Mouse (Mus musculus): ENCODE measurements around the gene Fam120a.

The Fam120a gene

DNA sequence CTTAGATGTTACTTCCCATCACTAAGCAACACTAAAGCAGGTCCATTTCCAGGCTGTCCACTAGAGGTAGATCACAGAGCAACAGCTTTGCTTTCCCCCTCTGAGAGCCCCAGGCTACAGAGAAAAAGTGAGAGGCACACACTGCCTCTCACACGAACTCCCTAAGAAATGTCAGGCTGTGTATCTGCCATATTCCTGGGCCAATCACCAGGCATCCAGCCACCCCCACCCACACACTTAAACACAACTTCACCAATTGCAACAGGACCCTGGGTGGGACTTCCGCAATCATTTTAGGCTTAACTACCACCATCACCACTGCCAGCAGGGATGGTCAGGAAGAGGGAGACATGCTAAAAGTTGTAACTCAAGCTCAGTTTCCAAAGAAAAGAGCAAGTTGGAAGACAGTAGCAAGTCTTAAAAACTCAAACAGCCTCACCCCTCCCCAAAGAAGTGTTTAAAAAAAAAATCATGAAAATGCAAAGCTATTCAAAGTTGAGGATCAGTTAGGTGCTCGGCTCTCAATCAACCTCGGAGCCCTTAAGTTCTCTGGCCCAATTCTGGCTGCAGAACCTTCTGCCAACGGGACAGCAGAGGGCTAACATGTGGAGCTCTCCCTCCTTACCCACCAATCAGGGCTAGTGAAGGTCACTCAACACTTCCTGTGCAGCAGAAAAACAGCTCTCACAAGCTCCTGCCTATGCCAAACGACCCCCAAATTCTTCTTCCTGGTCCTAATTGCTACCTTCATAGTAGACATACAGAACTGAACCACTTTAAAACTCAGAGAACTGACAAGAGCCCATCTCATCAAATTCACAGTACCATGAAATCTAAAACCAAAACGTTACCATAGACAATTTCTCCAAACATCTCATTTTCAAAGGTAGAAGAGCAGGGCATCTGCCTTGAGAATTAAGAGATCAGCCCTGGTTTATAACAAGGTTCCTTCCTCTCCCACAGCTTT, 2.0 kb downstream of the Fam120a start:
- no peak for DNase-seq (ENCODE audit: low spot score)

- DNase-seq (ENCODE audit: low spot score) = no peak
These were observed 3.0 kb downstream of the Fam120a start for GRCm38 (mm10) chr13:48964850-48965249.

- no peak for DNase-seq (ENCODE audit: low spot score)
These were observed 4.7 kb downstream of the Fam120a start for GRCm38 (mm10) chr13:48963111-48963510.

DNA sequence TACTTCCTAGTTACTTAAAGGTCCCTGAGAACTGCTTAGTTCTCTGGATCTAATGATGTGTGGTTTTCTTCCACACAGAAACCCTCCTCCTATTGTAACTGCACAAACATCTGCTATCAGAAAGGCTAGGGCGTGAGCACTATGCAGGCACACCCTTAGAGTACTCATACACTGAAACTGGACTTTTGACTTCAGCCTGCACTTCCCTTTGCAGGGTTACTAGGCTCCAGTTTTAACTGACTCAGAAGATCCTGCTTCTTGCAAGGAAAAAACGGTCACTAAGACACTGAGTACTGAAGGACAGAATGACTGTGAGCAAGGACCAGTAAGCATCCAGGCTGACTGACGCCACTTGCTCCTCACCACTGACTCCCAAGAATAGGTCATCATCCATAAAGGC, 5.3 kb downstream of the Fam120a start:
- DNase-seq (ENCODE audit: low spot score) = no peak

GRCm38 (mm10) chr13:48958608-48959007, 9.2 kb downstream of the Fam120a start:
- DNase-seq (ENCODE audit: low spot score) = no peak

DNA sequence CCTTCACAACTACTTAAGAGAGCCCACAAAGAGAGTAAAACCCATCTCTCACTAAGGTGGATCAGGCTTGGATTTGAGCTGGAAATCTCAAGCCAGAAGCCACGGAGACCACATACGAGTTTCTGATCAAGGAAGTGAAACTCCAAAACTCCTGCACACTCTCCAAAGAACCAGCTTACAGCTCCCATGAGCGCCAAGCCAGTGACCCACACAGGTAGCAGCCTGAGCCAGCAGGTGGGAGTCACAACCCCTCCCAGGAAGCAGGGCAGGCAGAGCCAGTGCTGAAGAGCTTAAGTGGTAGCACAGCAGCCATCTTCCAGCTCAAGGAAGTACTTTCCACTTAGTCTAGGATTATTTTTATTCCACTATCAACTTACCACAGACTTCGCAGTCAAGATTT, 13.0 kb downstream of the Fam120a start:
- no peak for DNase-seq (ENCODE audit: low spot score)

- no peak for DNase-seq (ENCODE audit: low spot score)
These were observed 17.1 kb downstream of the Fam120a start for GRCm38 (mm10) chr13:48950600-48951241.

- no peak for DNase-seq (ENCODE audit: low spot score)
These were observed 18.9 kb downstream of the Fam120a start for GRCm38 (mm10) chr13:48948951-48949350.

GRCm38 (mm10) chr13:48944571-48944970, 23.2 kb downstream of the Fam120a start:
- DNase-seq (ENCODE audit: low spot score) = no peak

DNA sequence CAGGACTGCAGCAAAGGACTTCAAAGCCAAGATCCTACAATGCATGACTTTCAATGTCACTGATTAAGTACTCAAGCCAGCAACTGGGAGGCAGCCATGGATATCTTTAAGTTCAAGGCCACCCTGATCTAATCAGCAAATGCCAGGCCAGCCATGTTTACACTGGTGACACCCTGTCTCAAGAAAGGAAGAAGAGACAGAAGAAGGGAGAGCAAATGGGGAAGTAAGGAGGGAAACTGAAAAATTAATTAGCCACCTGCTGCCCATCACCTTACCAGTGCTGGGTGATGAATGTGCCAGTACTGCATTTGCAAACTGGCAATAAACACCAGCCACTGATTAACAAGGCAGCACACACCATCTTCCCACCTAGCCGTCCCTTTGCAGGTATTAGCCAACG, 25.3 kb downstream of the Fam120a start:
- no peak for DNase-seq (ENCODE audit: low spot score)

DNA sequence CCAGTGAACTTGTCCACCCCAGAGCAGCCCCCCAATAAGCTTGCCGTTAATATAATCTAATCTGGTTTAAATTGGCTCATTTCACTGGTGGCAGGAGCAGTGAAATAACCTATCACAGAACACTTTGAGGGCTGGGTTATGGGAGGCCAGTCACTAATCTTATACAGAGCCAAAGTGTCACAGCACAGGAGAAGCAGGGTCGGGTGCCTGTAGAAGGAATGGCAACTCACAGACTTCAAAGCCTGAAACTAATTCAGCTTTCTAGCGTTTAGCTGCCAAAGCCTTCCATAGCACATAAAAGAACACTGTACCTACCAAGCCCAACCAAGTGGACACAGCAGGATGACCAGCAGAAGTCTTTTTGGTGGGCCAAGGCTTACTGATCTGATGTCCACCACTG, 26.0 kb downstream of the Fam120a start:
- no peak for DNase-seq (ENCODE audit: low spot score)

DNA sequence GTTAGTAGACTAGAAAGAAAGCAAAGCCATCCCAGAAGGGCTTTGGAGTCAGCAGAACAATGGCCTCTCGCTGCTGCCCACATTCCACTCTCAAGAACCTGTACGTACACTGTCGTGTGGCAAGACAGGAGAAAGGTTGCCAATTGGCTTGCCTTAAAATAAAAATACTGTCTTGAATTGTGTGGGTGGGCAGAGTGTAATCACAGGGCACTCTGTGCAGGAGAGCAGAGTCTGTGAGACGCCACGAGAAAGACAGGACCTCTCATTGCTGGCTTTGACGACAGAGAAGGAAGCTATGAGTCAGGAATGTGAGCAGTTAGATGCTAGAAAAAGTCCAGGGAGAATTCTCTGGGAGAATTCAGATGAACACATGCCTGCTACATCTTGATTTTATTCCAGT, 33.2 kb downstream of the Fam120a start:
- DNase-seq (ENCODE audit: low spot score) = no peak

DNA sequence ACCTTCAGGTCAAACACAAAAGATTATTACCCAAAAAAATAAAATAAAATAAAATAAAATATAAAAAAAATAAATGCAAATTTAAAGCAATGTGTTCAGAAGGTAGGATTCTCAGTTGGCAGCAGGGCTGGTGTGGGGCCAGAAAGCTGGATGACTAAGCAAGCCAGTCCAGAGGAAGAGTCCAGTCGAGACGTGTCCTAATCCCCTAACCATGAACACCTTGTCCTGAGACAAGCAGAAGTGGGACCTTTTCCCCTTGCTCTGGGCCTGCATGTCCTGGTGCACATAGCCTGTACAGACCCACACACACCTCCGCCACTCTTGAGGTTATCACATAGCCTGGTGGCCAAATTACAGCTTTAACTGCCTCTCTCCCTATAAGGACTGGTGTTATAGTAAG, 35.1 kb downstream of the Fam120a start:
- no peak for DNase-seq (ENCODE audit: low spot score)

DNA sequence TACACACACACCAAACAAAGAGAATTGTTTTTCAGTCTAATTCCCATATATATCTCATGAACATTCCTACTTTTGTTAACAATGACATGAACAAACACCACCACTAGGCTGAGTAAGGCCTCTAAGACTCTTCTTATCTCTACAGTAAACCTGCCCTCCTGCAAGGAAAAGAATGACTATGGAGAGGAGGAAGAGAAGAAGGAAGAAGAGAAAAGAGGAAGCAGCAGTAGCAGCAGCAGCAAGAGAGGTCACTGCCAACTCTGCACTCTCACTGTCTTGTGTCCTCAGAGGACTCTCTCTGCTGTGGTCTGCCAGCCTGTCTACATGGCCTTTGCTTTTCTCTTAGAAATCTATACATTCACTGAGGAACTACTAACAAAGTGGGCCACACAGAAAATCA, 36.1 kb downstream of the Fam120a start:
- no peak for DNase-seq (ENCODE audit: low spot score)

GRCm38 (mm10) chr13:48931232-48931631, 36.6 kb downstream of the Fam120a start:
- DNase-seq (ENCODE audit: low spot score) = no peak

DNA sequence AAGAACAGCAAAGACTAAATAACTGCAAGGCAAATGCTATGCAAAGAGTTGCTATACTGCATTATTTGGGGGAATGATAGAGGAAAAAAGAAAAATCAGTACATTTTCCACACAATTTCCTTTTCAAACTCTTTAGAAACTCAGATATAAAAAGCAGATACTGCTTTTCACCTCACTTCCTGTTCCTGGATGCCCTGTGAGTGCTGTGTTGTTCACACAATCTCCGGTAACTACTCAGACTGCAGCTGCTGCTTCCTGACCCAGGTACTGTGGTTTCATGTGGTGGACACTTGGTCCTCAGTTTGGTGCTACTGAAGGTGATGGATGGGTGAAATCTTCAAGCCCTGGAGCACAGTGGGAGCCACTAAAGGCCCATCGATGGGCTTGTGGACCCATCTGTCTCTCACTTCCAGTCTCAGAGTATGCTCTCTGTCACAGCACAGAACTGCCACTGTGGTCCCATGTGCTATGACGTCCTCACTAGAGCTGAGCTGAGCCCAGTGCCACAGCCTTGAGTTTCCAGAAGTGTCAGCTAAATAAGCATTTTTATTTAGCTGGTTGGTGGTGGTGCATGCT, 38.2 kb downstream of the Fam120a start:
- no peak for DNase-seq (ENCODE audit: low spot score)

GRCm38 (mm10) chr13:48927609-48928008, 40.2 kb downstream of the Fam120a start:
- DNase-seq (ENCODE audit: low spot score) = no peak

DNA sequence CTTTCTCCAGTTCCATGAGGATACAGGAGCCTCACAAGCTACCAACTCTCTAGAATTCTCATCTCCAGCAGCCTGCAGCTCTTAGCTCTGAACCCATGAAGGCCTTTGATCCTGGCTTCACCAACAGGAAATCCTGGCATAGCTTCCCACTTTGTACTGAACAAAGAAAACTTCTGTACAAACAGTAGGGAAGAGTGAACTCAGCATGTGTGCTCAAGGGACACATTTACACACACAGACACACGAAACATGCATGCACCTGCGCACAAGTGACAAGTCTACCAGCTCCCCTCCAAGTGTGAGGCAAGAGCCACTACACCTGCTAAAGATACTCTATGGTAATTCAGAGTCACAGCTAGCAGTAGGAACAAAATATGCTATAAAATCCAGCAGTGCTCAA, 45.1 kb downstream of the Fam120a start:
- no peak for DNase-seq (ENCODE audit: low spot score)

GRCm38 (mm10) chr13:48921256-48921655, 46.6 kb downstream of the Fam120a start:
- DNase-seq (ENCODE audit: low spot score) = no peak

- no peak for DNase-seq (ENCODE audit: low spot score)
These were observed 47.9 kb downstream of the Fam120a start for GRCm38 (mm10) chr13:48919756-48920415.

- DNase-seq (ENCODE audit: low spot score) = no peak
These were observed 50.7 kb downstream of the Fam120a start for GRCm38 (mm10) chr13:48917113-48917599.

- DNase-seq (ENCODE audit: low spot score) = no peak
These were observed 54.1 kb downstream of the Fam120a start for GRCm38 (mm10) chr13:48913680-48914079.
